ENCODE assay signal across 9 mouse cellular contexts in the genomic region with DNA sequence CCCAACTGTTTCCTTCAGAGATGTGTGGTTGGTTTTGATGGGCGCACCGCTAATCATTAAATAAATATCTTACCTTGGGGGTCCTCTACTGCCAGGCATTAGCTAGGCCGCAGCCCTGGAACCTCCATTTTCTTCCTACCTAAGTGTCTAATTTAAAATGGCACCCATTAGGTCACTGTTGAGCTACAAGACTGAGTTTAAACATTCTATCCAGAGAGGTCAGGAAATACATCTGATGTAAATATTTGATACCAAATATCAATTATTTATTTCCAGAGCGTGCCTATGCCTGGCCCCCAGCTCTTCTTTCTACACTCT. TPM values are rescaled to one million over a fixed set of nuclear protein-coding genes. Genes with fewer than 3 reads are reported as not detected.
DNase-seq lines count a peak whose midpoint lies in the region; ATAC-seq lines count a peak whose summit lies in the region.
"Had no signal": no experiment of that assay in that cellular context is flagged by ENCODE, and none has a peak within 500 bp of the region (broad histone marks: within the 10 kb centered on the region; RNA-seq: fewer than 3 reads in every experiment).

No protein-coding gene starts in this region.

- no peak for DNase-seq in heart, postnatal 4 days
- DNase-seq in brain, adult 2 months (ENCODE audit: low read depth, low spot score), result peak; percentile 34
- DNase-seq in forelimb bud, embryonic 11.5 days (ENCODE audit: low read depth, low spot score), result peak; percentile 18
- no peak for DNase-seq in midbrain, embryonic 10.5 days (ENCODE audit: low spot score)
- DNase-seq in urinary bladder, postnatal 36 days (ENCODE audit: low spot score in 2 of 2), result no peak
- DNase-seq in adrenal gland, adult 2 months, result no peak
- DNase-seq in cerebellum, postnatal 36 days, result no peak

- peak overlapping the region; percentile 59 for H3K4me3 ChIP-seq in heart, embryonic 15.5 days
- H3K4me3 ChIP-seq in midbrain, embryonic 10.5 days, result peak overlapping the region; percentile 84

- no peaks in the 10 kb centered on the region for H3K9me3 ChIP-seq in heart, embryonic 15.5 days (replicated peaks)
- no peaks in the 10 kb centered on the region for H3K9me3 ChIP-seq in midbrain, embryonic 10.5 days (replicated peaks)

- H3K4me1 ChIP-seq in heart, embryonic 15.5 days (replicated peaks), result 0 out of 2 replicates have a peak, but pooled peaks cover 3% of the 10 kb centered on the region
- H3K4me1 ChIP-seq in midbrain, embryonic 10.5 days, result peaks cover 13% of the 10 kb centered on the region

- peak overlapping the region; percentile 88 for H3K4me2 ChIP-seq in heart, embryonic 15.5 days

- H3K9ac ChIP-seq in heart, embryonic 15.5 days, result peak overlapping the region; percentile 49

- no peak for ATAC-seq in heart, embryonic 15.5 days (replicated peaks; ENCODE audit: insufficient number of reproducible peaks, insufficient read depth, low FRiP score, low read depth)

- H3K27me3 ChIP-seq in heart, embryonic 15.5 days, result no peaks in the 10 kb centered on the region
- no peaks in the 10 kb centered on the region for H3K27me3 ChIP-seq in midbrain, embryonic 10.5 days (ENCODE audit: low read depth, poor library complexity, severe bottlenecking)

- WGBS in heart, embryonic 15.5 days, result 38% methylated on average over 4 of the region's 4 CpGs
- 28% methylated on average over 4 of the region's 4 CpGs for WGBS in midbrain, embryonic 10.5 days

- H3K36me3 ChIP-seq in heart, embryonic 15.5 days, result no peaks in the 10 kb centered on the region
- no peaks in the 10 kb centered on the region for H3K36me3 ChIP-seq in midbrain, embryonic 10.5 days

- H3K27ac ChIP-seq in heart, embryonic 15.5 days, result no peak overlapping the region
- peak overlapping the region; percentile 97 for H3K27ac ChIP-seq in midbrain, embryonic 10.5 days (replicated peaks)

RNA-seq across cellular contexts. Expression of gene Hfm1, which starts 0.2 kb away (rescaled TPM):
- 0.32 and 0.39 TPM in 2 replicates for polyA plus RNA-seq in heart, embryonic 15.5 days (2015; fragmentation: Nextera tagmentation; extraction: Ambion mirVana)
- under 1 TPM in 1 of 2 experiments, not detected in 1; 0.34 TPM for total RNA-seq in heart, postnatal 4 days (2021)
- polyA plus RNA-seq in midbrain, embryonic 10.5 days (2016; fragmentation: Nextera tagmentation; extraction: Ambion mirVana), result 3.8 and 5.2 TPM in 2 replicates
- not detected for total RNA-seq in adrenal gland, adult 2 months (2021)
- polyA plus RNA-seq in adrenal gland, adult 2 months (2012; rRNA removed), result not detected in 2 replicates
- total RNA-seq: MEL had no signal

RNA-seq across cellular contexts. Expression of gene Cdc7, which starts 37.8 kb away (rescaled TPM):
- 20.3 and 25.2 TPM in 2 replicates for polyA plus RNA-seq in heart, embryonic 15.5 days (2015; fragmentation: Nextera tagmentation; extraction: Ambion mirVana)
- 1 to 10 TPM; 6.8 to 8.0 TPM for total RNA-seq in heart, postnatal 4 days (2021)
- polyA plus RNA-seq in midbrain, embryonic 10.5 days (2016; fragmentation: Nextera tagmentation; extraction: Ambion mirVana), result 59.3 and 63.5 TPM in 2 replicates
- total RNA-seq in adrenal gland, adult 2 months (2021), result 1 to 10 TPM; 2.3 to 2.9 TPM
- 2.6 and 3.3 TPM in 2 replicates for polyA plus RNA-seq in adrenal gland, adult 2 months (2012; rRNA removed)

Comparison
In these comparisons a context has a peak if more than half of its experiments do, and no peak if none do; other contexts are left out.
1. DNase-seq: peak in brain, adult 2 months (single experiment) and forelimb bud, embryonic 11.5 days (single experiment); none in heart, postnatal 4 days (single experiment), midbrain, embryonic 10.5 days (single experiment), urinary bladder, postnatal 36 days (0 of 2), adrenal gland, adult 2 months (single experiment) and cerebellum, postnatal 36 days (0 of 2).